ENCODE assay signal across 9 mouse cellular contexts in the genomic region with DNA sequence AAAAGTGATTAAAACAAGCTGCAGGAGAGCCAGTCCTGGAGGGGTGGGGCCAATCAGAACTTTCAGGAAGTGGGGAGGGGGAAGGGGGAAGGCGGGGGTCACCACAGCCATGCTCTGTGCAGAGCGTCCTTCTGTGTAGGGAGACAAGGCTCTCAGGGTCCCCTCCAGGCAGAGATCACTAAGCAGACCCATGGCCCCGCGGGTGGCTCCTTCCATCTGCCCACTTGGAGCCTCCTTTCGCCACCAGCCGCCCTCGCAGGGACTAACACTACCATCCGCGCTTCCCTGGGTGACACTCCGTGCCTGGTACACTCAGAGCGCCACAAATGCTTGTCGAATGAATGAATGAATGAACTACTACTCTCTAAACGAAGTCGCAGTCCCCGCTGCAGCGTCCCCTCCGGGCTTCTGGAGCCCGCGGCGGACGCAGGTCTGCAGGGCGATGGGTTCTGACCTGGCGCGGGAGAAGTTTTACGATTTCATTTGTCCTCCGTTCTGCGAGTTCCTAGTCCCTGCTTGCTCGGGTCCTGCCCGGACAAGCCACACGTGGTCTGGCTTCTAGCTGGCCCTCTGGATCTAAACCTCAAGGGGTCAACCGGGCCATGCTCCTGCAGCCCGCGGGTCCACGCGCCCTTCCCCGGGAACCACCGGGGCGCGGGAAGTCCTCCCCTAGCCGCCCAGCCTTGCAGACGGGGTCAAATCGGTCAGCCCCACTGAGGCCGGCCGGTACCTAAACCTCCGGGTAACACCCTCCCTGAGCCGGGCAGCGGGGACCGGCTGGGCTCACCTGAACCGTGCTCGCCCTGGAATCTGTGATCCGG. TPM values are rescaled to one million over a fixed set of nuclear protein-coding genes. Genes with fewer than 3 reads are reported as not detected.
A peak's percentile ranks its signal among the peaks of the same experiment; 100 is the strongest.
DNase-seq lines count a peak whose midpoint lies in the region; ATAC-seq and TF ChIP-seq lines count a peak whose summit lies in the region.
"Had no signal": no experiment of that assay in that cellular context is flagged by ENCODE, and none has a peak within 500 bp of the region (broad histone marks: within the 10 kb centered on the region; RNA-seq: fewer than 3 reads in every experiment).

No protein-coding gene starts in this region.

- H3K36me3 ChIP-seq in heart, embryonic 10.5 days: no peaks in the 10 kb centered on the region; the same call in 1 of the 2 replicates
- no peaks in the 10 kb centered on the region for H3K36me3 ChIP-seq in forebrain, postnatal 0 days (ENCODE audit: insufficient read depth)
- H3K36me3 ChIP-seq in neural tube, embryonic 11.5 days (ENCODE audit: control insufficient read depth, insufficient read depth, low read length): no peaks in the 10 kb centered on the region

- TF ChIP-seq CTCF in forebrain, postnatal 0 days (IDR thresholded peaks at IDR 0.05; ENCODE audit: low read depth): no peak

- DNase-seq in heart, embryonic 10.5 days (ENCODE audit: low spot score): no peak
- DNase-seq in heart, adult 9 months (ENCODE audit: low spot score in 2 of 2): no peak
- peak; percentile 43 for DNase-seq in adrenal gland, postnatal 10 days
- peak; percentile 47 for DNase-seq in forebrain, postnatal 0 days
- peak; percentile 49 to 67 for DNase-seq in kidney, postnatal 4 days
- peak; percentile 65 for DNase-seq in neural tube, embryonic 11.5 days (ENCODE audit: low spot score)
- DNase-seq in ovary, adult 18-20 months (ENCODE audit: low spot score): no peak
- no peak for DNase-seq in gastrocnemius, postnatal 25 days

- ATAC-seq in forebrain, postnatal 0 days: no peak
- peak; percentile 16; the same call in 1 of the 2 replicates for ATAC-seq in neural tube, embryonic 11.5 days (ENCODE audit: insufficient read depth, low FRiP score, low TSS enrichment)
- ATAC-seq: Patski had no signal

- H3K27me3 ChIP-seq in heart, embryonic 10.5 days (ENCODE audit: insufficient read depth, poor library complexity, severe bottlenecking): no peaks in the 10 kb centered on the region
- peaks cover 8% of the 10 kb centered on the region for H3K27me3 ChIP-seq in forebrain, postnatal 0 days (ENCODE audit: insufficient read depth, low read length)
- no peaks in the 10 kb centered on the region for H3K27me3 ChIP-seq in neural tube, embryonic 11.5 days (ENCODE audit: control insufficient read depth, insufficient read depth, low read length)

- no peaks in the 10 kb centered on the region for H3K9me3 ChIP-seq in heart, embryonic 10.5 days
- no peaks in the 10 kb centered on the region for H3K9me3 ChIP-seq in forebrain, postnatal 0 days (ENCODE audit: low read length)
- no peaks in the 10 kb centered on the region for H3K9me3 ChIP-seq in neural tube, embryonic 11.5 days (ENCODE audit: control insufficient read depth, low read length)

- peak overlapping the region; percentile 91 for H3K4me3 ChIP-seq in heart, embryonic 10.5 days
- peak overlapping the region; percentile 62 for H3K4me3 ChIP-seq in forebrain, postnatal 0 days (ENCODE audit: low read depth, low read length)
- H3K4me3 ChIP-seq in neural tube, embryonic 11.5 days (ENCODE audit: low read depth, low read length): peak overlapping the region; percentile 82

- H3K4me2 ChIP-seq in forebrain, postnatal 0 days (ENCODE audit: low read depth): peak overlapping the region; percentile 96
- H3K4me2 ChIP-seq in neural tube, embryonic 11.5 days (ENCODE audit: low read depth): peak overlapping the region; percentile 76

- H3K9ac ChIP-seq in forebrain, postnatal 0 days: peak overlapping the region; percentile 69
- H3K9ac ChIP-seq in neural tube, embryonic 11.5 days (ENCODE audit: low read length): peak overlapping the region; percentile 96

- WGBS in heart, embryonic 10.5 days: under 1% methylated on average over 51 of the region's 51 CpGs
- WGBS in forebrain, postnatal 0 days: under 1% methylated on average over 51 of the region's 51 CpGs
- WGBS in neural tube, embryonic 11.5 days: under 1% methylated on average over 51 of the region's 51 CpGs

- peaks cover 80% of the 10 kb centered on the region for H3K4me1 ChIP-seq in heart, embryonic 10.5 days
- H3K4me1 ChIP-seq in forebrain, postnatal 0 days (ENCODE audit: insufficient read depth): peaks cover 25% of the 10 kb centered on the region
- H3K4me1 ChIP-seq in neural tube, embryonic 11.5 days (ENCODE audit: control insufficient read depth, insufficient read depth, low read length): peaks cover 44% of the 10 kb centered on the region

- H3K27ac ChIP-seq in heart, embryonic 10.5 days: peak overlapping the region; percentile 98
- peak overlapping the region; percentile 79 for H3K27ac ChIP-seq in forebrain, postnatal 0 days (ENCODE audit: low read depth, low read length)
- peak overlapping the region; percentile 95 for H3K27ac ChIP-seq in neural tube, embryonic 11.5 days (ENCODE audit: low read depth, low read length)

RNA-seq across cellular contexts. Expression of a gene that starts 1.4 kb away (rescaled TPM):
- 94.7 and 103 TPM in 2 replicates for polyA plus RNA-seq in heart, embryonic 10.5 days (2016; fragmentation: Nextera tagmentation; extraction: Ambion mirVana)
- total RNA-seq in adrenal gland, postnatal 10 days (2021): 10 to 100 TPM; 54.5 to 62.8 TPM
- 65.6 and 95.6 TPM in 2 replicates for total RNA-seq in forebrain, postnatal 0 days (2014; rRNA removed)
- 54.4 and 67.5 TPM in 2 replicates for polyA plus RNA-seq in forebrain, postnatal 0 days (2015; fragmentation: Nextera tagmentation; extraction: Ambion mirVana)
- 156 and 161 TPM in 2 replicates for polyA plus RNA-seq in neural tube, embryonic 11.5 days (2014; fragmentation: Nextera tagmentation; extraction: Ambion mirVana)
- total RNA-seq in gastrocnemius, postnatal 25 days (2021): 10 to 100 TPM; 11.1 to 19.3 TPM

Comparison
In these comparisons a context has a peak if more than half of its experiments do, and no peak if none do; other contexts are left out.
1. DNase-seq: peak in adrenal gland, postnatal 10 days (single experiment), forebrain, postnatal 0 days (single experiment), kidney, postnatal 4 days (2 of 2) and neural tube, embryonic 11.5 days (single experiment); none in heart, embryonic 10.5 days (single experiment), heart, adult 9 months (0 of 2), ovary, adult 18-20 months (single experiment) and gastrocnemius, postnatal 25 days (single experiment).
2. Peak in every context shown above with its lines, with median percentiles within 50 percentile points of each other: H3K27ac ChIP-seq and H3K4me3 ChIP-seq.